Mouse (Mus musculus): ENCODE data around the gene Usp19.
A peak's percentile ranks its signal among the peaks of the same experiment; 100 is the strongest.

The Usp19 gene

DNA sequence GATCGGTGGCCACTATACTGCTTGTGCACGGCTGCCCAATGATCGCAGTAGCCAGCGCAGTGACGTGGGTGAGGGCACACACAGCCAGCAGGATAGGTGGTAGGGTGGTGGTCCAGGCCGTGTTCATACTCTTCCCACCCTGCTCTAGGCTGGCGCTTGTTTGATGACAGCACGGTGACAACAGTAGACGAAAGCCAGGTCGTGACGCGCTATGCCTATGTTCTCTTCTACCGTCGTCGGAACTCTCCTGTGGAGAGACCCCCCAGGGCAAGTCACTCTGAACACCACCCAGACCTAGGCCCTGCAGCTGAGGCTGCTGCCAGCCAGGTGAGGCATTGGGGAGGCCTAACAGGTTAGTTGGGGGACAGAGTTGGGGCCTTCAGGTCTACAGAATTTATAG, 9.5 kb downstream of the Usp19 start:
- DNase-seq, result no peak

DNA sequence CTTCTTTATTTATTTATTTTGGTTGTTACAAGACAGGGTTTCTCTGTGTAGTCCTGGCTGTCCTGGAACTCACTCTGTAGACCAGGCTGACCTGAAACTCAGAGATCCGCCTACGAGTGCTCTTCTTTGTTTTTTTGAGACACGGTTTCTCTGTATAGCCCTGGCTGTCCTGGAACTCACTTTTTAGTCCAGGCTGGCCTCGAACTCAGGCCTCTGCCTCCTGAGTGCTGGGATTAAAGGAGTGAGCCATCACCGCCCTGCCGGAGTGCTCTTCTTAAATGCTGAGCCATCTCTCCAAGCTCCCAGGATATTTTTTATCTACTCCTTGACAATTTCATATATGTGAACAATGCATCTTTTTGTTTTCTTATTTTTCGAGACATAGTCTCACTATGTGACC, 16.5 kb downstream of the Usp19 start:
- no peak for DNase-seq

DNA sequence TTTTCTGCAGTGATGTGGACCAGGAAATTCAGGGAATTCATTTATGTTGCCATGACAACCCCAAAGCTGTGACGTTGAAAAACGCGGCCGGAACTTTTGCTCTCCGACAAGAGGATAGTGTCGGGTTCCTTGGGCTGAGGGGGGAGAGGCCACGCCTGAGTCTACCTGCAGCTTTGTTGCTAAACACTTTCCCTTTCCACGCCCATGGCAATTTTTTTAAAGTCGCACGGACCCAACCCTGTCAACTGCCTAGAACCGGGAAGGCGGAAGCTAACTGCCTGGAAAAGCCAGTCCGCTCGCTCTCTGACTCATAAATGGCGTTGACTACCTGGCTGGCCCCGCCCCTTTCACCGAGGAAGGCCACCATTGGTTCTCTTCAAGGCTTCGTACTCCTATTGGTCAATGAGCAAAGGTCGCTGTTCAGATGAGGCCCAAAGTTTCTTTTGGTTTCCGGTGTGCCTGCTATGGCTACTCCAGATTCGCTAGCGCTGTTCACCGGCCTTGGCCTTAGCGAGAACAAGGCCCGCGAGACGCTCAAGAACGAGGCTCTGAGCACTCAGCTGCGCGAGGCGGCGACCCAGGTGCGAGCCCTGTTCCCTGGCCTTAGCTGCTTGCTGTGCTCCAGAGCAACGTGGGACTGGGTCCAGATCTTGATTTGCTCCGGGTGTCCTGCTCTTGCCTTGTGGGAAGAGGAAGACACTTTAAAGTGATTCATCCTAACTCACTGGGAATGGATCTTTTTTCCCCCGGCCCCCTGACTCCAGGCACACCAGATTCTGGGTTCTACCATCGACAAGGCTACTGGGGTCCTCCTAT, 17.4 kb downstream of the Usp19 start, which contains the start of gene Qars:
TSS of gene Qars (plus strand) at position 88 of the 816 bp plus-strand sequence.
- DNase-seq, result peak; percentile 98

DNA sequence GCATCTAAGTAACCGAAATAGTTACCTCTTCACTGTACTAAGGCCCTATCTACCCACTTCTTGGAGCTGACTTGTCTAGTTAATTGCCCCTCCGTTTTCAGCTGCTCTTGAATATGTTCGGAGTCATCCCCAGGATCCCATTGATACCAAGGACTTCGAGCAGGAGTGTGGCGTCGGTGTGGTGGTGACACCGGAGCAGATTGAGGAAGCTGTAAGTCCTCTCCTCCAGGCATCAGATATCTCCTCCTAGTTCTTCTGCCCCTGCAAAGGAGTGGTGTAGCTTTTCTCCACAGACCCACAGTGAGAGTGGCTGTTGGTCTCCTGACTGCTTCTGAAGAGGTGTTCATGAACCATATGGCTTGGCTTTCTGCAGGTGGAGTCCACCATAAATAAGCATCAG, 18.4 kb downstream of the Usp19 start:
- DNase-seq, result no peak

DNA sequence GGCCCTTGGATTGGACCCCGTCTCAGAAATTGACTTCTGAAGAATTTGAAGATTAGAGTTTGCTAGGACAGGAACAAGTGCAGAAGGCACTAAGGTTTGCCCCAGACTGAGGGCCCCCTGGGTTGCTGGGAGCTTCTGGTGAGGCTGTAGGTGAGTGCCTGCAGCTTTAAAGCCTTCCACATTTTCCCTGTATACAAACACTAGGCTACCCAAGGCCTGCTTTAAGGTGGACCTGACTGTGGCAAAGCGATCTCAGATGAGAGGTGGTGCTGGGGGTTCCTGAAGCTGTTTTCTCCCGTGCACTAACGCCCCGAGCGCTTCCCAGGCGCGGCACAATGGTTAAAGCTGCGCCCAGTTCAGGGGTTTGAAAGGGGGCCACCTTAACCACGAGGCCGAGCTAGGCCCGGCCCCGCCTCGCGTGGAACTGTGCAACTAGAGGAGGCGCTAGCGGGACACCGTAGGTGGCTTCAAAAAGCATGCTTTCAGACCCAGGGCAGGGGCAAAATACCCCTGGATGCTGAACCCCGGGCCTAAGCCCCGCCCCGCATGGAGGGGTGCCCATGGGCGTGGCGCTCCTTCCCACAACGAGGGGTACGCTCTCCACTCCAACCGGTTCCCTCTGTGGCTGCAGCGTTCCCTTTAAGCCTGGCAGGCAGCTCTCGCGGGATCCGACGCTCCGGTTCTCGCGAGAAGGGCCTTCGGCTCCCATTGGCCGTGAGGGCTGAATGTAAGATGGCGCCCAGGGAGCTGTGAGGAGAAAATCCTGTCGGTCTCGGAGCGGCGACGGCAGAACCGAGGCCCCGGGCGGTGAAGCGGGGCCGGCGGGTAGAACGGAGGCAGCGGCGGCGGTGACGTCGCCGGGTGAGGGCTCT, 26.2 kb downstream of the Usp19 start, which contains the start of gene Qrich1:
TSS of gene Qrich1 (plus strand) at position 427 of the 872 bp plus-strand sequence.
- DNase-seq, result peak; percentile 96

DNA sequence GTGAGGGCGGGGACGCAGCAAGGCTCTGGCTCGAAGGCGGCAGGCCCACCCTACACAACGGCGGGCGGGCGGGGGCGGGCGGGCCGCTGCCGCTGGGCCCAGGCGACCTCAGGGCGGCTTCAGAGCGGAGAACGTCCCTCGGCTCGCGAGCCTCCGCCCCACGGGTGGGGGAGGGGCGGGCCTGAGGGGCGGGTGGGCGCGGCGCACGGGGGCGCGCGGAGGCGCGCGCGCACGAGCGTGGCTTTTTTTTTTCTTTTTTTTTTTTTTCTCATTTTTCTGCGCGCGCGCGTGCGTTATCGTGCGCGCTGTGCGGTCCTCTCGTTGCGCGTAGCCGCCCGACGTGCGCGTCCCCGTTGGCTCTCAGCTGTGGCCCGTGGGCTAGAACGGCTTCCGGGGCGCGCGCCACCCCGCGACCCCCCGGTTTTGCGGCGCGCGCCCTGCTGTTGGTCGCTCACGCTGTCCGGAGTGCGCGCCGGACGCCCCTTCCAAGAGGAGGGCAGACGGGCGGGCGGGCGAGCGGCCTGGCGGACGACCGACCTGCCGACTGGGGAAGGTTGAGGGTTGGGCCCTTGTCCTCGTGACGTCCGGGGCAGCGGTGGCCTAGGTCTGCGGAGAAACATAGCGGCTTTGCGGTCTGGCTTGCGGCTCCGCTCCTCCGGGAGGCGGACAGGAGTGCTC, 27.0 kb downstream of the Usp19 start:
- DNase-seq, result peak; percentile 85

DNA sequence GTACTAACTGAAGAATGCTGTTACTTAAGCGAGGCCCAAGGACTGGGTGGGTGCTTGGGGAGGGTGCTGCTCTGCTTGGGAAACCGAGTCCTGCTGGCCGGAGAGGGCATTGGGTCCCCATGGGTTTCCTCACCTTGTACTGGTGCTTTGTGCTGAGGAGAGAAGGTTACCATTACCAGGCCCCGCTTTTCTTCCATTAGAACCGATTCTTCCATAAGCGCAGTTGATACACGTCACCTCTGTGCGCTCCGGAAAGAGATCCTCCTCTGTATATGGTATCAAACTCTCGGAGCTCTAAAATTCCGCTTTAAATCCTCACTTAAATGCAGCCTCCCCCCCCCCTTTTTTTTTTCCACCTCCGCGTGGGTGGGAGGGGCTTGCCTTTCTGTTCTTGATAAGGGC, 27.5 kb downstream of the Usp19 start:
- DNase-seq, result peak; percentile 46

DNA sequence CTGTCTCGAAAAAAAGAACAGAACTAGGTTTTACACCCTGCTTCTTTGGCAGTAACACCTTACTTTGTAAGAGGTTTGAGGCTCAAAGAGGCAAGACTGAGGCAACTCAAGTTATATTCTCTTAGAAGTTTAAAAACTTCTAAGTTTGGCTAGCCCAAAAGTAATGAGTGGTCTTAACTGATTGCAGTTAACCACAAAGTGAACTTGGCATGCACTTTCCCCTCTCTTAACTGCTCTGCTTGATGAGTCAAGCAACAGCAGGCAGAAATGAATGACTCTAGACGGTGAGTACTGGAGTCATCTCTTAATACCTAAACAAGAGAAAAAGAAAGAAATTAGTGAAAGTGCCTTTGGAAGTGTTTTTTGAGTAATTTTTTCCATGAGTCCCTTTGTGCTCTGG, 31.2 kb downstream of the Usp19 start:
- no peak for DNase-seq

DNA sequence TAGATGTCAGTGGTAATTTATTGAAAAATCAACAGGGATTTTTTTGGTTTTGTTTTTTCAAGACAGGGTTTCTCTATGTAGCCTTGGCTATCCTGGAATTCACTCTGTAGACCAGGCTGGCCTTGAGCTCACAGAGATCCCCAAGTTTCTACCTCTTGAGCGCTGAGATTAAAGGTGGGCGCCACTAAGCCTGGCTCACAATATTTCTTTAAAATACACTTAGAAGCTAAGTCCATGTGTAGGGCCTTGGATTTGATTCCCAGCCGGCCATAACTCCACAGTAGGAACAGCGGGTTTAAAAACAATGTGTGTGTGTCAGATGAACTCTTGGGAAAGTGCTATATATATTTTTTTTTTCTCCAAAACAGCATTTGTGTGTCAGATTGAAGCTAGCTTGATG, 32.9 kb downstream of the Usp19 start:
- no peak for DNase-seq

DNA sequence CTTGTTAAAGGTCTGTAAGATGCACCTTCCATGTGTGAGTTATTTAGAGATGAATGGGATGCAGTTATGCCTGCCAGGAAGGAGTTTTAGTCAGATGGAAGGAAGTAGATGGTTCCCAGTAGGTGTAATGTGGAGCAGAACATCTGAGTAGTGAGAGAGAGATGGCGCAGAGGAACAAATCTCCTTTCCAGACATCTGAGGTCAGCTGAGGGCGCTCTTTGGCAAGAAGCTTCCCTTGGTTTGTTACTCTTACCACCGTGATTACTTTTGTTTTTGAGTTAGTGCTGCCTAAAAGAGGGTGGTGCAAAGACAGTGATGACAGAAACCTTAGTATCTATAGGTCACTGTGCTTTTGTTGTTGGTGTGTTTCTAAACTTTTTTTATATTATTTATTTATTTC, 35.0 kb downstream of the Usp19 start:
- no peak for DNase-seq

DNA sequence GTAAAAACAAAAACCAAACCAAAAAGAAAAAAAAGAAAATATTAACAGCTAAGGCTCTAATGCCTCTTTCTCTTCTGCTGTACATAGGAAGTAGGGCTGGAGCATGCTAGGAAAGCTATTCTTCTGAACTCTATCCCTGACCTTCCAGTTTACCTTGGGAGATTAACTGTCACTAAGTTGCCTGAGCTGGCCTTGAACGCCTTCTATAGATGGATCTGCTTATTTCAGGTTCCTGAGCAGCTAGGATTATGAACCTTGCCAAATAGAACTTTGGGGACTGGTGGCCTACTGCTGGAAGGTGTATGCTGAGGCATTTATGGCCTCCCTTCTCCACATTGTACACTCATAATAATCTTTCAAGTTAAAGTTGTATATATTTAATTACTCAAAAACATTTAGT, 40.6 kb downstream of the Usp19 start:
- no peak for DNase-seq

DNA sequence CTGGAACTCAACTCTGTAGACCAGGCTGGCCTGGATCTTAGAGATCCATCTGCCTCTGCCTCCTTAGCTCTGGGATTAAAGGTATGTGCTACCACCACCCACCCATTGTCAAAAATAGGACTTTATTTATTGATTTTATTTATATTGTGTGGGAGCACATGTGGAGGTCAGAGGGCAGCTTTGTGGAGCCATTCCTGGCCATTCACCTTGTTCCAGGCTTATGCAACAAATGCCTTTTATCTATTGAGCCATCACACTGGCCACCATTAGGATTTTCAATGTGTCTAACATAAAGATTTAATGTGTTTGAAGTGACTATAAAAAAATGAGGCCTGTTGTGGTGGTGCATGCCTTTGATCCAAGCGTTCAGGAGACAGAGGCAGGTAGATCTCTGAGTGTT, 41.1 kb downstream of the Usp19 start:
- DNase-seq, result no peak

DNA sequence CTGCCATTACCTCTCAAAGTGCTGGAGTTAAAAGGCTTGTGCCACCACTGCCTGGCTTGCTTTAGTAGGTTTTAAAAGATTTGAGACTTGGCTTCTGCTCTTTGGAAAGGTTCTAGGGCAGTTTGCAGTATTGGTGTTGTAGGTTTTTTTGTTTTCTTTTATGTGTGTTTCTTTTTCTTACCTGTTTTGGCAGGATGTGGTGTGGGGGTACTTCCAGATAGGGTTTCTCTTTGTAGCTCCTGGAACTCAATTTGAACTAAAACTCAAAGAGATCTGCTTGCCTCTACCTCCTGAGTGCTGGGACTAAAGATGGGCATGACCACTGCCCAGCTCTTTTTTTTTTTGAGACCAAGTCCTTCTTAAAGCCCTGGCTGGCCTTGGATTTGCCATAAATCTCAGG, 50.4 kb downstream of the Usp19 start:
- DNase-seq, result no peak

DNA sequence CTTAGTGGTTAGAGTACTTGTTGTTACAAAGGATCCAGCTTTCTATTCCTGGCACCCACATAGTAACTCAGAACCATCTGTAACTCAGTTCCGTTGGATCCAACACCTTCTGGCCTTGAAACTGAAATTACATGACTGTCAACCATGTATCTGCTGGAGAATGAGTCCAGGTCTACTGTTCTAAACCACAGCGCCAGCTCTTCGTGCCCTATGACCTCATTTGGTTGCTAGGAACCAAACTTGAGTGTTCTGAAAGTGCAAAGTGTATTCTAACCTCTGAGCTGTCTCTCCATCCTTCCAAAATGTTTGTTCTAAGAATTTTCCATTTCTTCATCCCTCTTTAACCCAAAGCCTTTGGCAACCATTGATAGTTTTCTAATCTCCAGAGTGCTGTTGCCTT, 55.6 kb downstream of the Usp19 start:
- DNase-seq, result no peak

DNA sequence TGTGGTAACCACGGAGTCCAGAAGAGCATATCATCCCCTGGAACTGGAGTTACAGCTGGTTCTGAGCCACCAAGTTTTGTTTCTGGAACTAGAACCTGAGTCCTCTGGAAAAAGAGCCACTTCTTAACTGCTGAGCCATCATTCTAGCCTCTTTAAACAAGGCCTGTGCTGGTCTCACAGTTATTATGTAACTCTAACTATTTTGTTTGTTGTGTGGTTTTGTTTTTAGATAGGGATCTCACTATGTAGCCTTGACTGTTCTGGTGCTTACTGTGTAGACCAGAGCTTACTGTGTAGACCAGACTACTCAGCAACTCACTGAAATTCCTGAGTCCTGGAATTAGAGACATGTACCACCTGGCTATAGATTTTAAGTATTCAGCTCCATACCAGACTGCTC, 56.5 kb downstream of the Usp19 start:
- DNase-seq, result no peak
